Mouse (Mus musculus) natural killer cell, adult 2 months (primary cell): ENCODE measurements around the gene Exd1.
"Not testable (repeated sequence)": the region's sequence is repeated elsewhere in the genome, so short reads cannot be mapped to it uniquely, and the experiment has no call there.

Experiments
- DNase-seq, 2 experiments: peaks; one replicate each; pipeline ENCODE4 v3.0.0; 2022; ENCODE audit warnings: low spot score in 2 of 2

The Exd1 gene

DNA sequence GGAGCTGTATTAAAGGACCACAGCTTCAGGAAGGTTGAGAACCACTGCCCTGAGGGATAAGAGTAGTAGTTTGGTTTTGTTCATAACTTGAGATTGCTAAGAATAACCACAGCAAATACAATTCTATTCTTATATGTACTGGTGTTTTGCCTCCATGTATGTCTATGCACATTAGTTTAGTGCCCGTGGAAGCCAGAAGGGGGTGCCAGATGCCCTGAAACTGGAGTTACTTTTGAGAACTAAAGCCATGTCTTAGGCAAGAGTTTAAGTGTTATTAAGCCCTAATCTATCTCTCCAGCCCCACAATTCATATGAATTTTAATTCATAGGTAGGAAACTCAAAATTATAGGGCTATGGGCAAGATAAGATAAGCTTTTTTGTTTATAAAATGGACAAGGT lies 5.3 kb downstream of the Exd1 start:
- DNase-seq = peak; percentile 22 to 65

DNA sequence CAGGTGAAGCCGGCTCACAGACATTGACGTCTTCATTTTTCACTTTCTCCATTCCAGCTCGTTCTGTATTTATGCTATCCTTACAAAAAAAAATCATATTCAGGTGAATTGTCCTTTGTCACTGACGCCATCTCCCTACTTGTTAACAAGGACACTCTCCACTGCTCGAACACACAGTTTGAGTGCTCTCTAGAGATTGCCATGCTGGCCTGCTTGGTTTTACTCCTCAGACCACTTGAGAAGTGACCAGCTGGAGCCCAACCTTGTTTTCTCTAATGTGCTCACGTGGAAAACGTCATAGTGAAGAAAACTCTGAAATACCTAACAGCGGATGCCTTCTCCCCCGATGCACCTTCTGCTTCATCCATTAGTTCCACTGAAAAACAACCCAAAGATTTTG lies 8.6 kb downstream of the Exd1 start:
- DNase-seq = no peak

DNA sequence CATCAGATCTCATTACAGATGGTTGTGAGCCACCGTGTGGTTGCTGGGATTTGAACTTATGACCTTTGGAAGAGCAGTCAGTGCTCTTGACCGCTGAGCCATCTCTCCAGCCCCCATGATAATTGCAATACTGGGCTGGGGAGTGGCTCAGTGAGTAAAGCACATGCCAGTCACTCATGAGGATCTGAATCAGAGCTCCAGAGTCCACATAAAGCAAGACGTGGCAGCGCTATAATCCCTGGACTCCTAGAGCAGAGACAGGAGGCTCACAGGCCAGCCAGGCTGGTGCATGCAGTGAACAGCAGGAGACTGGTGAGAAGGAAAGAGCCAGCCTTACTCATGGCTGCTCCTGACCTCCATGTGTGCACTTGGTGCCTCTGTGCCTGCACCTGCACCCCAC lies 22.0 kb downstream of the Exd1 start:
- DNase-seq = no peak

DNA sequence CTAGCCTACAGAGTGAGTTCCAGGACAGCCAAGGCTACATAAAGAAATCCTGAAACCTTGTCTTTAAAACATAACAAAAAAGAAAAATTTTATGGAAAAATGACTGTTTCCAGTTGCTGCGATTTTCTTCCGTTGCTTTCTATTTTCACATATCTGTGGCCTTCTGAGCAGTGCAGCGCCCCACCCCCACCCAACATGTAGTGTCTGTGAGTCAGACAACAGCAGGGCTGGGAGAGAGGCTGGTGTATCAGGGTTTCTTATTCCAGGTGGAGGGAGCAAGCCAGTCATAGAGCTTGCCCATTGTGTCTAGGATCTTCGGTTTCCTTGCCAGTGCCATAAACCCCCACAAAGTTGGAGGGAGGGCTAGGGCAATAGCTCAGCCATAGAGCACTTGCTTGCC lies 23.6 kb downstream of the Exd1 start:
- DNase-seq = no peak

DNA sequence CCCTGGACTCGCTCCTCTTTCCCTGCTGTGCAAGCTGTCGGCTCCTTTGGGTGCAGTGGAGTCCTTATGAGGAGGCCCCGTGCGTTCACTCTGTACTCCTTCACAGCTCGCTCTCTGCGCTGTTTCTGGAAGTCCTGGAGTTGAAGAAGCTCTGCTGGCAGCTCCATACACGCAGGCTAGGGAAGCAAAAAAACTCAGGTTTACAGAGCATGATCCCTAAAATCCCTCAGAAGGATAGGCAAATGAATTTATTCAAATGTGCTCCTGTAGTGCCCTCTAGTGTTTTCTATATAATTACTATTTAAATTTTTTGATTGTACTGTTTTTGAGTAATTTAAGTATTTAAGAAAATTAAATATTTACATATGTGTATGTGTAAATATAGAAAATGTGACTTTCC lies 26.9 kb downstream of the Exd1 start:
- DNase-seq = no peak

DNA sequence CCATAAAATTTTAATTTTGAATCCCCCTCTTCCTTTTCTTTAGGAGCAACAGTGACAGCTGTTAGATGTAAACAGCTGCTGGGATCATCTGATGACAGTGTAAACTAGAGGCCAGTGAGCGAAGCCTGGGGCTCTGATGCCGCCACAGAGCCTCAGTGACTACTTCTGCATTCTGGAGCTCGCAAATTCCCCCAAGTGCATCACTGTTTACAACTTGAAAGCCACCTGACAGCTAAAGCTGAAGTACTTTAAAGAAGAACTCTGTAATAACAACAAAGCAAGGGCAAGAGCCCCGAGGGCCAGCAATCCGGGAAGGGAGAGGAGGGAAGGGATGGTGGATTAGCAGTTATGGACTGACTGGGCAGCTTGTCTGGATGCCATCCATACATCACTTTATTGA lies 30.6 kb downstream of the Exd1 start:
- DNase-seq = peak in 1 of 2 experiments; percentile 42

DNA sequence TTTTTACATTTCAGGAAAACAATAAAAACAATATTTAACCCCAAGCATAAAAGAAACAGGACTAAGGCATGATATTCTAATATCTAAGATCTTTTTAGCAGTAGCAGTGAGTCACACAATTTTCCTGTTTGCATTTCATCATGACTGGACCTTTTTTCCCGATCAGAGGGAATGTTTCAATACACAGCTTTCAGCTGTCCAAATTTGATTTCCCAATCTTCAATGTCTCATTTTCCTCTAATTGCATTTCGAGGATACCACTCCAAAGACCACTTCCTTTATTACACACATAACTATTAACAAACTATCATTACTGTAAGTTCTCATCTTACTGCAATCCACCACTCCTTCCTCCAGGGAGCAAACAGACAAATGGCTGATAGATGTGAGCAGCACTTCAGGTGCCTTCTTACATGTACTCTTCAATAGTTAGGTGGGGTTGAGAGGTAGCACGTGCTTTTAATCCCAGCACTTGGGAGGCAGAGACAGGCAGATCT lies 33.4 kb downstream of the Exd1 start:
- DNase-seq = no peak

DNA sequence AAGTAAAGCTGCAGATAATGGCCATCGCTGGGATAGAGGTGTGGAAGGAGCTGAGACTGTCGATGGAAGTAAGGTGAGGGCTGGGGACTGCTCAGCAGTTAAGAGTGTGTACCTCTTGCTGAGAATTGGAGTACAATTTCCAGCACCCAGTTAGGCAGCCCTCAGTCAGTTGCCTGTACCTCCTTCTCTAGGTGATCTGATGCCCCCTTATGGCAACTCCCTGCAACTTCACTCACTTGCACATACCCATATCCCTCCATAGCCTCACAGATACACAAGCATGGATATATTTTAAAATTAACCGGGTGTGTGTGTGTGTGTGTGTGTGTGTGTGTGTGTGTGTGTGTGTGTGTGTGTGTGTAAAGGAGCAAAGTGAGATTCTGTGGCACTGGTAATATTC lies 35.1 kb downstream of the Exd1 start:
- DNase-seq = no peak

DNA sequence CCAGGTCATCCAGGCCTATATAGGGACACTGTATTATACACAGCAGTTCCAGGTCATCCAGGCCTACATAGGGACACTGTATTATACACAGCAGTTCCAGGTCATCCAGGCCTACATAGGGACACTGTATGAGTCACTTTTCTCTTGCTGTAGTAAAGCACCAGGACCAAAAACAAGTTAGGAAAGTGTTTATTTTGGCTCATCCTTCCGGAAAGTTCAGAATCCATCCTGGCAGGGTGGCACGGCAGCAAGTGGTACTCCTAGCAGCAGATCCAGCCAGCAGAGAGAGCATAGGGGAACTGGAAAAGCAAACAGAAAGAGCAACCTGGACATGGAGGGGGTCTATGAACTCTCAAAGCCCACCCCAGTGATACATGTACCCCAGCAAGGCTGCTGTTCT lies 36.6 kb downstream of the Exd1 start:
- DNase-seq = no peak

DNA sequence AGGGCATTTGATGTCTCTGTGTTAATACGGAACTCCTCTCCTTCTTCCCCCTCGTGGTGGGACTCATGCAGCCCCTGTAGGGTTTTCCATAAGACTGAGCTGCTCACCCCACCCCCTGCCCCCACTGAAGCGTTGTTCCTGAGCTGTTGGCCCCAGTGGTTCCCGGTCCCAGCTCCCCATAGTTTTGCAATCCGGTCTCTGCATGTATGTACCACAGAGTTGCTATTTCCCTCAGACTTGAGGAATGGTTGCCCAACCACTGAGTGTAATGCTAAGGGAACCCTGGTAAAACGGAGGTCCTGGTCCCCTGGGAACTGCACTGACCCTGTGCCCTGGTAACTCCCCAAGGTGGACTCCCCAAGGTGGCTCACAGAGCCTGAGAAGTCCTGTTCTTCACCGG lies 38.9 kb downstream of the Exd1 start:
- DNase-seq = not testable (repeated sequence)

DNA sequence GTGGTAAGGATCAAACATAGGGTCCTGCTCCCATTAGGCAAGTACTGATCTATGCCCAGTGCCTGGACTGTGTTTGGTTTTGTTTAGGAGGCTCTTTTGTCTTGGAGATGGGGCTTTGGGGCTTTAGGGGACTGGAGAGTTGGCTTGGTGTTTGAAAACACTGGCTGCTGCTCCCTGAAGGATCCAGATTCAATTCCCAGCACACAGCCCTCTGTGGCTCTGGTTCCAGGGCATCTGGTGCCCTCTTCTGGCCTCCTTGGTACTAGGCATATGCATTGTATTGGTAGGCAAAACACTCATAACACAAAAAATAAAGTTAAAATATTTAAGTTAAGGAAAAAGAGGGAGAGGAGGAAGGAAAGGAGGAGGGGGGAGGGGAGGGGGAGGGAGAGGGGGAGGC lies 40.3 kb downstream of the Exd1 start:
- DNase-seq = no peak

DNA sequence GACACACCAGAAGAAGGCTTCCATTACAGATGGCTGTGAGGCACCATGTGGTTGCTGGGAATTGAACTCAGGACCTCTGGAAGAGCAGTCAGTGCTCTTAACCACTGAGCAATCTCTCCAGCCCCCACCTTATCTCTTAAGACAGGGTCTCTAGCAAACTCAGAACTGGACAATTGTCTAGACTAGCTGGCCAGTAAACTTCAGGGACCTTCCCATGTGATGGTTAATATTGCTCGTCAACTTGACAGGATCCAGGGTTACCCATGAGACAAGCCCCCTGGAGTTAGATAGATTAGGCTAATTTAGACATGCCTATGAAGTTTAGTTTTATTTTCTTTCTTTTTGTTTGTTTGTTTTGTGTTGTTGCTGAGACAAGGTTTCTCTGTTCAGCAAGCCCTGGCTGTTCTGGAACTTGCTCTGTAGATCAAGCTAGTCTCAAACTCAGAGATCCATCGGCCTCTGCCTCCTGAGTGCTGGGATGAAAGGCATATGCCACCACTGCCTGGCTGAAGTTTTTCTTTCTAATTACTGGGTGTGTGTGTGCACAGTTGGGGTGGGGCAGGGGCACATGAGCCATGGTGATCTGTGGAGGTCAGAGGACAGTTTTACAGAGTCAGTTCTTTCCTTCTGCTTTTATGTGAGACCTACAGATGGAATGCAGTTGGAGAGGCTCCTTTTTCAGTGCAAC lies 46.3 kb downstream of the Exd1 start:
- no peak for DNase-seq

DNA sequence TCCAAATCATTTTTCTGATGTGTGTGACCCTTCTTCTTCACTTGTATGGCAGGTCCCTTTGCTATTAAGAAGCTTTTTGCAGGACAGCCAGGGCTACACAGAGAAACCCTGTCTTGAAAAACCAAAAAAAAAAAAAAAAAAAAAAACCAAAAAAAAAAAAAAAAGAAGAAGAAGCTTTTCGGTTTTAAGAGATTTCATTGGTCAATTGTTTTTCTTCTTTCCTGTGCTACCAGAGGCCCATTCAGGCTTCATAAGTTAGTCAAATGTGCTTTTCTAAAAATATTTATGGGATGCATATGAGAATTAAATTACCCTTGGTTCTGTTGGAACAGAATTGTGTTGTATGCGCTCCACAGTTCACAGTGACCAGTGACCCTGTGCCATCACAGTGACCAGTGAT lies 48.6 kb downstream of the Exd1 start:
- no peak for DNase-seq

DNA sequence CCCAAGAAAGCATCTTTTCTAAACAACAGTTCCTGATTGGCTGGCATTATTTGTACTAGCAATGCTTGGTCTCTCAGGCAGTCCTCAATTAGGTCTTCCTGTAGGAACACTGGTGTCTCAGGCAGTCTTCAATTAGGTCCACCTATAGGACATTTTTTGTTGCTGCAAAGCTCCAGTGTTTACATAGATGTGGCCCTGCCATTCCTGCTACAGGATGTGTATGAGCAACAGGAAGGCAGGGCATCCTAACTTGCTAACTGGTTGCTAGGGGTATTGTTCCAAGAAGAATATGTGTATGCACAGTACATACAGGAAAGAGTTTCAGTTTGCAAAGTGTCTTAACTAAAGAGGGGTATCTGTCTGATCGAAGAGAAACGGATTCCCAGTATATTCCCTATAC lies 51.3 kb downstream of the Exd1 start:
- DNase-seq = no peak

DNA sequence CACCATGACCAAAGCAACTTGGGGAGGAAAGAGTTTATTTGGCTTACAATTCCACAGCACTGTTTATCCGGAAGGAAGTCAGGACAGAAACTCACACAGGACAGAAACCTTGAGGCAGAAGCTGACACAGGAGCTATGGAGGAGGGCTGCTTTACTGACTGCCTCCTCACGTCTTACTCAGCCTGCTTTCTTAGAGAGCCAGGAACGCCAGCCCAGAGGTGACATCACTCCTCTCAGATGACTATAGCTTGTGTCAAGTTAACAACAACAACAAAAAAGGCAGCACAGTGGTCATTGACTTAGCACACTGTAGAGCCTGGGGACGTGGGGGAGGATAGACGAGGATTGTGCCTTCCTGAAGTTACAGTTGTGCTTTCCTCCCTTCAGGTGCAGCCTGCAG lies 55.5 kb downstream of the Exd1 start:
- no peak for DNase-seq

DNA sequence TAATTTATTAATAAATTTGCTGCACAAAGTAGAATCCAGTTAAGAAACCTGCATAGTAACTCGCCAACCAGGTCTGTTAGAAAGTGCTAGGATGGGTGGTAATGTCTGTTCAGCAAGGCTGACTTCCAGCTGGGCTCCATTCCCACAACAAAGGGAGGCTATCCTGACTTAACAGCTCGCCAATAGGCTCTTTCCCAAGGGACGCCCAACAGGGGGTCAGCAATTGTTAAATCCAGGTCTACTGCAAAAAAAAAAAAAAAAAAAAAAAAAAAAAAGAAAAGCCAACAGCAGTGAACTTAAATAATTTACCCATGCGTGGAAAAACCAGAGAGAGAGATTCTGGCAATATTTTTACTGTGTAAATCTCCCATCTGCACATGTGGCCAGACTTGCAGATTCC lies 60.9 kb downstream of the Exd1 start:
- DNase-seq = no peak

DNA sequence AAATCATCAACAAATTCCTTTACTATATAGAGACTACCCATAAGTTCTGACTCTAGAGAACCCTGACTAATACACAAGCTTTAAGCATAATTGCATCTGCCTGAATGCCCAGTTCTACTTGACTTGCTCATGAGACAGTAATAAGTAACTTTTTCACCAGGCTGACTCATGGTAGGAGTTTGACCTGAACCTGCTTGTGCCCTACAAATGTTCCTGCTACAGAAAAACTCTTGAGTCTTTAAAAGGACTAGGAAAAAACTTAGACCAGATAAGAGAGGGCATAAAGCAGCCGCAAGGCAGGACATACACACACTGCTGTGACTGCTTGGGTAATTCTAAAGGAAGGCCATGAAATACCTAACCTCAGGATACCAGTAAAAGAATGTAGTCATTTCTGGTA lies 65.1 kb downstream of the Exd1 start:
- no peak for DNase-seq

DNA sequence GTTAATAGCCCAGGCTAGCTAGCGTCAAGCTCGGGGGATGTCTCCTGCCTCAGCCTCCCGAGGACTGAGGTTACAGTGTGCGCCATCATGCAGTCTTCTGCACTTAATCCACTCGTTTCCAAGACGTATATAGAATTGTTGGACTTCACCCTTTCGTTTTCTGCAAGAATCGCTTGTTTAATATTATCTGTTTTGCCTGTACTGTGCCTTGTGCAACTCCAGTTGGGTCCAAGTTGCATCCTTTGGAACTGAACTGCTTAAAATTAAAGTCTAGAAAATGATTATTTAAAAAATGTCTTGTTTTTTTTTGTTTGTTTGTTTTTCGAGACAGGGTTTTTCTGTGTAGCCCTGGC lies 69.1 kb downstream of the Exd1 start:
- DNase-seq = no peak

DNA sequence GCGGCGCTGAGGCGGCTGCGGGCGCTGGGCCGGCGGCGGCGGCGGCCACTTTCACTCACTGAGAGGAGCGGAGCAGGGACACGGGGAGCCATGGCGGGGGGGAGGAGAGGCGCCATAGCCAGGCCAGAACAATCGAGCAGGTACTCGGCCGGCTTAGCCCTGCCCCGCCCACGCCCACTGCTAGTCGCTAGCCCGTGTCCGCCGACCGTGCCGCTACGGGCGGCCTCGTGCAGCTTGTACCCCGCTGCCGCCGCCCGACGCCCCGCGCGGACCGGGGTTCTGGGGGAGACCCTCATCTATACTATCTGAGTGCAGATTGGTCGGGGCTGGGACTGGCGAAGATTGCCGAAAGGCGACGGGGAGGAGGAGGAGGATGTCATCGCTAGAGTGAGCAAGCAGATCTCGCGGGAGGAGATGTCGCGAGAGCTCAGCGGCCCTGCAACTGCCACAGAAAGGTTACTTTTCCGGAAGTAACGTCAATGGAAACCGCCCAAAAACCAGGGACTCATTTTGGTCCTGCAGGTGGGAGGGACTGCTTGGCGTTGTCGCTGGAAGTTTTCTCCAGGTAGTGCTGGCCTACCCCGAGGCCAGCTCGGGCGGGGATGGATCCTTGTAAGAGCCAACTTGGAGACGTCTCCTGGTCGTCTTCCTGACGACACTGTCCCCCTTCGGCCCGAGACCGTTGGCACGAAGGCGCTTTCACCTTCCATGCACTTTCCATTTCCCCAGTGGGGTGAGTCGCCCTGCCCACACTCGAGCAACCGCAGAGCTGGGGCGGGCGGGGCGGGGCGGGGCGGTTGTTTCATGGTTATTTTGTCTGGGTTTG lies 69.6 kb downstream of the Exd1 start, which contains the start of gene Ino80:
Gene Ino80 (minus strand): TSS at position 117 of the 826 bp plus-strand sequence.
- peak; percentile 98 to 99 for DNase-seq

DNA sequence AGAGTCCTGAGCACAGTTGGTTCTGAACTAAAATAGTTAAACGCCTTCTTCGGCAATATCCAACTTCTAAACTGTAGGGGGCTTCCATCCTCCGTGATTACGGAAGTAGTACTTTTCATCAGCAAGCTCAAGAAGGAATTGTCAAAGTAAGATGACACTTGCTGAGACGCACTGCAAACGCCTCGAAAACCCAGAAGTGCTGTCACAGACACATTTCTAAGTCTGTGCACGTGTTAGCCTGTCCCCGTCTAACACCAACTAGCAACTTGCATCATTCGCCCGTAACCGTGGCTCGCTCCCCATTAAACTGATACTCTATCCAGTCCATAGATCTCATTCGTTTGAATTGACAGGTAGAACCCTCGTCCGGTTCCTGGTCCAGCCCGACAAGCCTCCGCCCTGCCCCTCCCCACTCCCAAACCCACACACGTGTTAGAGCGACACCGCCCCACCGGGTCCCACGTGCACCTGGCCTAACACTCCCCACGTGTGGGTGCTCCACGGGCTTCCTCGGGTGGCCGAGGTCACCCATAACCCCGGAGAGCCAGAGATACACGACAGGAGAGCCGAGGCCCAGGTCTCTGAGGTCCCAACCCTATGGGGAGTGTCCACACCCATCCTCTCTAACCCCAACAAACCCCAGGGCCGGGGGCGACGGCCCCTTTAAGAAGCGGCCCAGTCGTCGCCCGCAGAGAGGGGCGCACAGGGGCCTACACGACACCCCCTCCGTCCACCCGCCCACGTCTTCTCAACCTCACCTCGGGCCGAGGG lies 70.6 kb downstream of the Exd1 start:
- DNase-seq = peak; percentile 59 to 76

DNA sequence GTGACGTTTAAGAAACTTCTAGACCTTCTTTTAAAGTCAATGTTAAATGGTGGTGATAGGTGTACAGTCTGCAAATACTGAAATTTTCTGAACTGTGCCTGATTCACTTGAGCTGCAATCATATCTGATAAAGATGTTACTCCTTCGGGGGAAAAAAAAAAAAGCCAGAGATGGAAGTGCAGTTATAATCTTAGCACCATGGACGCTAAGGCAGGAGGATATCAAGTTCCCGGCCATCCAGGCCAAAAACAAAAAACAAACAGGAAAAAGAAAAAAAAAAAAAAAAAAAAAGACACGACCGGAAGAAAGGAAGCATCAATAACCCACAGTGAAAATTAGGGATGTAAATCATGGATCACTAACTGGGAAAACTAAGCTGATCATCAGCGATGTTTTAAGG lies 71.3 kb downstream of the Exd1 start:
- no peak for DNase-seq
